Mouse (Mus musculus) embryonic fibroblast, embryonic 13.5 days (primary cell): Measurements from ENCODE around the gene Dxo.

Experiments
- CTCF ChIP-seq: IDR thresholded peaks from 2 replicates; pipeline ENCODE4 v1.5.1; 2011; ENCODE audit warnings: mild to moderate bottlenecking, control low read depth, low read length, moderate library complexity, borderline replicate concordance; ENCODE audit not compliant: insufficient read depth
- POLR2A ChIP-seq: IDR thresholded peaks from 2 replicates; pipeline ENCODE4 v1.6.1; 2011; ENCODE audit warnings: low read depth, mild to moderate bottlenecking, control low read depth, low read length, moderate library complexity

GRCm38 (mm10) chr17:34847192-34847591, 10.4 kb downstream of the Dxo start:
- TF ChIP-seq CTCF = no peak
- no peak for TF ChIP-seq POLR2A
